Mouse (Mus musculus) heart, adult 2 months (tissue): ENCODE measurements around the gene Apln.

Experiments
- CTCF ChIP-seq: fragments of 200-600 bp; IDR thresholded peaks from 2 replicates; pipeline ENCODE4 v1.8.1; 2022; ENCODE audit warnings: antibody characterized with exemption, mild to moderate bottlenecking, moderate library complexity
- EP300 ChIP-seq: fragments of 200-500 bp; IDR thresholded peaks from 2 replicates; pipeline ENCODE4 v1.6.1; 2011; ENCODE audit warnings: low read depth, low read length, control low read depth; ENCODE audit not compliant: insufficient read depth
- POLR2A ChIP-seq: fragments of 200-500 bp; IDR thresholded peaks from 2 replicates; pipeline ENCODE4 v1.6.1; 2011; ENCODE audit warnings: mild to moderate bottlenecking, low read depth, low read length, control low read depth; ENCODE audit not compliant: insufficient read depth

GRCm38 (mm10) chrX:48066891-48067290 lies 32.2 kb upstream of the Apln start:
- TF ChIP-seq EP300, result no peak
- TF ChIP-seq CTCF, result no peak
- no peak for TF ChIP-seq POLR2A
